Mouse (Mus musculus) urinary bladder, adult 18-20 months (tissue): ENCODE results near the gene Slc35e4.
A peak's percentile ranks its signal among the peaks of the same experiment; 100 is the strongest.
"Not testable (repeated sequence)": the region's sequence is repeated elsewhere in the genome, so short reads cannot be mapped to it uniquely, and the experiment has no call there.

Experiments
- DNase-seq, 2 experiments: peaks; one replicate each; pipeline ENCODE4 v3.0.0; 2022; ENCODE audit warnings: low spot score in 2 of 2, mixed read lengths in 2 of 2

Slc35e4 gene

GRCm38 (mm10) chr11:3914109-3914840 lies at the start of gene Slc35e4:
Slc35e4 (minus strand) TSS chr11:3914664.
- peak; percentile 65 to 83 for DNase-seq

DNA sequence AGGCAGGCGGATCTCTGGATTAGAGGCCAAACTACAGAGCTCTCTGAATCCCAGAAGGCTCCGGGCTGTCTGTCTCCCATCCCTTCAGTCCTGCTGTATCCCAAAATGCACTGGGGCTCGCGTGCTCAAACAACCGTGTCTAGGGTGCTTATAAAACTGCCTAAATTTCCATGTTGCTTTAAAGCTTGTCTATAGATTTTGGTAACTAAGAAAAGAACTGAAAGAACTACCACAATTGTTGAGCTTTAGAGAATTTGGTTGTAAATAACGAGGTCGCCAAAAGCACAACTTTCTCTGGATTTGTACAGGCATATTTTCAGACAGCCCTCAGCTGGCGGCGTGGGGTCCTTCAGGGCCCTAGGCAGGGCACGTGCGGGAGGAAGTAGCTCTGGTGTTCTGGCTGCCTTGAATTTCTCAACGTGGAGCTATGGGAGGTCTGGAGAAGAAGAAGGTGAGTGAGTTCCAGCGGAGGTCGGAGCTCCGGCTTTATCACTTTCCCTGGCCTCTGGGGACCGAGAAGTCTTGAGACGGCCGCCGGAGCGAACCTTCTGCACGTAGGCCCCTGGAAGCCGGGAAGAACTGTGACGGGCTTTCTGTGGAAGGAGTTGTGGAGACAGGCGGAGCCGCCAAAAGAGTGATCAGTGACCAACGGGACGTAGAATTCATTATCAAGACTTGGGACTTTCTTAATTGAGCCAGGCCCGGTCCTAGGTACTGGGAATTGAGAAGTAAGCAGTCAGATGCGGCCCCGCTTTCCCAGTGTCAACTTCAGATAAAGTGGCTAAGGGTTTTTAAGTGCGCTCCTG lies 49.3 kb upstream of the Slc35e4 start, which contains the start of gene Pes1:
Gene Pes1, plus strand, starts transcription at position 366 of the 806 bp plus-strand sequence.
- DNase-seq = peak; percentile 58 to 71

GRCm38 (mm10) chr11:3963155-3963554 lies 48.7 kb upstream of the Slc35e4 start:
- no peak for DNase-seq

- no peak for DNase-seq
Observed at GRCm38 (mm10) chr11:3961761-3962160, 47.3 kb upstream of the Slc35e4 start.

DNA sequence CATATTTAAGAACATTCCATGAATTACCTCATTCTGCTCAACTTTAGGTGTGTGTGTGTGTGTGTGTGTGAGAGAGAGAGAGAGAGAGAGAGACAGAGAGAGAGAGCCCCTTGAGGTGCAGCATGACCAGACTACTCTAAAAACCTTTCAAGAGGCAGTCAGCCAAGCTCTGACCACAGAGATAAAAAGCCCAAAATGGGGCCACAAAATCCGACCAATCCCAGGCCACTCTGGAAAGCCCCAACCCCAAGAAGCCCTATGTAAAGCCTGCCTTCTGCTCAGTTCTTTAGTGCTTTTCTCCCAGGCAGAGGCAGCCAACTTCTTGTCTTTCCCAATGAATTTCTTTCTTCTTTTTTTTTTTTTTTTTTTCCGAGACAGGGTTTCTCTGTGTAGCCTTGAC lies 46.4 kb upstream of the Slc35e4 start:
- DNase-seq = no peak

GRCm38 (mm10) chr11:3955371-3955770 lies 40.9 kb upstream of the Slc35e4 start:
- DNase-seq = not testable (repeated sequence)

DNA sequence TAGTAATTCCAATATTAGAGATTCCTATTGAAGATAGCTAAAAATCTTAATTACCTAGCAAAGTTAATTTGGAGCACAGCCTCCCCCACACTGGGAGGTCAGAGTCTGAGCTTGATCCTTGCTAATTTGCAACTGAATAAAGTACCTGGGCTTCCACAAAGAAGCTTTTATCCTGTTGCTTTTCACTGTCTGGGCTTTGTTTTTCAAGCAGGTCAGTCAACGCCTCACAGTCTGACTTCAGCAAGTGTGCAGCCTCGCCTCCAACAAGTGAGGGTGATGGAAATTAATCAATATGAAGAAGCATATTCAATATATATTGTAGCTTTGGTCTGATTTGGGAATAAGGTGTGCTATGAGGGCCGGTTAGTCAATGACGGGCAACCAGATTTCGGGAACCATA lies 40.4 kb upstream of the Slc35e4 start:
- DNase-seq = not testable (repeated sequence)

GRCm38 (mm10) chr11:3946386-3946785 lies 31.9 kb upstream of the Slc35e4 start:
- DNase-seq = no peak

GRCm38 (mm10) chr11:3941371-3941770 lies 26.9 kb upstream of the Slc35e4 start:
- DNase-seq = no peak

DNA sequence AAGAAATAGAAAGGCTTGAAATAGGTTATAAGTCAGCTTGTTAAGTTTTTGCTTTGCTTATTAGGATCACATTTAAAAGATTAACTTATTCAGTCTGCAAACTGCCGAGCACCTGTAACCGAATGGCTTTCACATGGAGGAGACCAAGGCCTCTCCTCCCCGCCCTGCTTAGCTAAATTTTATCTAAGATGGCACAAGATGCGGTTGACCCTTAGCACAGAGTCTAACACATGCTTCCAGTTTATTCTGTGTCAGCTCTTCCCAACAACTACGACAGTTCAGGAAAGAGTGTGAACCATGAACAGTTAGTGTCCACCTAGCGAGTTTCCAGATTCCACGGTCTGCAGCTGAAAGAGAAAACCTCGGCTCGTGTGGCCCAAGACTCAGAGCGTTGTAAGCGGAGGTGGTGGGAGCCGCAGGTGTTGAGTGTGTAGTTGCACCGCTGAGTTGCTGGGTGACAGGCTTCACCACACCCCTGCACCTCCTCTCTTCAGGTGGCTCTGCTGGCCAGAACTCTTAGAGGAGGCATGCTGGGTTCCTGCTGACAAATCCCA lies 22.9 kb upstream of the Slc35e4 start:
- DNase-seq = no peak

DNA sequence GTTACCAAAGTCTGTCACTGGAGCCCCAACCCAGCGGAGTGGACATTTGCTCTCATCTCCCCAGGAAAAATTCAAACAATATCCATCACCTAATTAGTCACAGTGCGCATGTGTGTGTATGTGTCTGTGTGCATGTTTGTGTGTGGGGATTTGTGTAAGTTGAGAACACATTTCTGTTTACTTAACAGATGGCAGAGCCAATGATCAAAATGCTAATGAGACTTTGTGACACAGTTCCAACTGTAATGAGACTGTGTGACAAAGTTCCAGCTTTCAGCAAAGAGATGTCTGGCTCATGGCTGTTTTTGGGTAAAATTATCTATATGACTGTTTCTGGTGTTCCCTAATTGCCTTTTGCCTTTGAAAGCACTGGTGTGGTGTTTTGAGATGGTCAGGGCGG lies 21.9 kb upstream of the Slc35e4 start:
- DNase-seq = no peak

DNA sequence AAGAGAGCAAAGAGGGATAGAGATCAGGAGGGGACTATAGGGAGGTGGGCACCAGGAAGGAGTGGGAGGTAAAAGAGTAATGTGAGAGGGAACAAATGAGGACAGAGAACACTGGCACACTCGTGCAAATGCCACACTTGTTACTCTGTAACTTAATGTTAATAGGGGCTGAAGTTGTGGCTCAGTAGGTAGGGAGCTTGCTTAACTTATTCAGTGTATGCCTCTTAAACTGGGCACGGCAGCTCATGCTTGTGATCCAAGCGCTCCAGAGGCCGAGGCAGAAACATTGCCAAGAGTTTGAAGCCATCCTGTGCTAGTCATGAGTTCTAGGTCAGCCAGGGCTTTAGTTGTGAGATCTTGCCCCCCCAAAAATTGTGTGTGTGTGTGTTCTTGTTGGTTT lies 20.7 kb upstream of the Slc35e4 start:
- no peak for DNase-seq

DNA sequence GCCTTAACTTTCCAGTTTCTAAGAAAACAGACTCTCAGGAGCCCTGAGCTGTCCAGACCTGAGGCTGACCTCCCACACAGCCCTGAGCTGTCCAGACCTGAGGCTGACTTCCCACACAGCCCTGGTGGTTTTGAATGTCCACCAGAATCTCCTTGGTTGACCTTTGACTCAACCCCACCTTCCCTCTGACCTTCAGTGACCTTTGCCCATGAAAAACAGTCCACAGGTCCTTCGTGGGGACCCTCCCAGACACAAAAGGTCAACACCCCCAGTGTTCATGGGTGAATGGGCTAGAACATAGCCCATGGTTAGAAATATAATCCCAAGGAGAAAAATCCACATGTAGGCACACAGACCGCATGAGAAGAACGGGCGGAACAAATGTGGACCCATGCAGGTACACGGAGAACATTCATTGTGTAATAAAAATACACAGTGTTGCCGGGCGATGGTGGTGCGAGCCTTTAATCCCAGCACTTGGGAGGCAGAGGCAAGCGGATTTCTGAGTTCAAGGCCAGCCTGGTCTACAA lies 19.4 kb upstream of the Slc35e4 start:
- DNase-seq = no peak

DNA sequence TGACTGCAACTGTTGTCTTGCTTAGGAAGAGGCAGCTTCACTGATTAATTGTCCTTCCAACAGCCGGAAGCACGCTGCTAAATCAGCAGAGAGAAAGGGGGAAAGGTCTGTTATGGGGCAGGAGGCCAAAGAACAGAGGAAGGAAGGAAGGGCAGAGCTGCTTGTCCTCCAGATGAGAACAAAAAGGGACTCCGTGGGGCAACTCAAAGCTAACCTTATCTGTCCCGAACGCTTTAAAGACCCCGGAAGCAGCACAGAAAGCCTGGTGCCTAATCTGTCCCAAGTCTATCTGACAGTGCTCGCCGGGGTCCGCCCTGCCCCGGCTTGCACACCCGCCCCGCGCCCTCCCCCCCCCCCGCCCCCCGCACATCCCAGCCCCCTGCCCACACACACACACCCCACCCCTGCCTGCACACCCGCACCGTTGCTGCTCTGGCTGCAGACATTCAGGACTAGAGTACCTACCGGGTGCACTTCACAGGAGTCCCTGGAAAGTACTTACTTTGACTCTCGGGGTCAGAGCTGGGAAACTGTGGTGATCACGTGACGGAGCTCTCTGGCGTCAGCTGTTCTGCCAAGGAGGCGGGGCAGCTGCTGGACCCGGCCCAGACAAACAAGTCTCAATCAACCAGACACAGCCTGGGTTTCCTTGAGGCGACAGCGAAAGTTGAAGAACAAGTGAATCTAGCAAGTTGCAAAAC lies 17.2 kb upstream of the Slc35e4 start, which contains the start of gene Tcn2:
Gene Tcn2, minus strand, starts transcription at position 649 of the 701 bp plus-strand sequence.
- DNase-seq = peak; percentile 72 to 85

DNA sequence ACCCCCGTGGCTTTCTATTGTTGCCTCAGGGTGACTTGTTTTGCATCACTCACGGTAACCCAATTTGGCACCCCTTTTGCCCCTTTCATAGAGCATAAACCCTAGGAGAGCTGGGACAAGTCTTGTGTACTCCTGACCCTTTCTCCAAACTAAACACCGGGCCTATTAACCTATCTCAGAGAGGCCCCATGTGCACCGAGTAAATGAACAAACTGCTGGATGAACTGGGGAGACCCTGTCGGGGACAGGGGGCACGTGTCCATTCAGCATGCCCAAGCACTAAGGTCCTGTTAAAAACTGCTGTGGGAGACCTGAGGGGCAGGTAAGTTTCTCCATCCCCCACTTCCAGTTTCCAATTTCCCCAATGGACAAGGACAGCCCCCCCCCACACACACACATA lies 16.5 kb upstream of the Slc35e4 start:
- no peak for DNase-seq

- DNase-seq = no peak
Observed at GRCm38 (mm10) chr11:3930019-3930418, 15.6 kb upstream of the Slc35e4 start.

DNA sequence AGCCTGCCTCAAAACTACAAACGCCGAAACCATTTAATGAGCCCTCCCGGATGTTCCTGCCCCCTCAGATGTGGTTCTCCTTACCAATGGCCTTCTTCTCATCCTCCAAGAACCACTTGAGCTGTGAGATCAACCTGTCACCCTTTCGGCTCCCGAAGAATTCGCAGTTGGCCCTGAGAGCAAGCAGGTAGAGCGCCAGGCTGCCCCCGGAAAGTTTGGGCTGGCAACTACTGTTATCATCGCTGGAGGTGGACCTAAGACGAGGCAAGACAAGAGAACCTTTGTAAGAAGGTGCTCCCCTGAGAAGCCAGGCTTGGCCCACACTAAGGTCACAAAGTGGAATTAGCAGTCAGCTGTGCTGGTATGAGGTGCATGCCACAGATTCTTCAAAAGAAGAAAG lies 11.5 kb upstream of the Slc35e4 start:
- DNase-seq = no peak

DNA sequence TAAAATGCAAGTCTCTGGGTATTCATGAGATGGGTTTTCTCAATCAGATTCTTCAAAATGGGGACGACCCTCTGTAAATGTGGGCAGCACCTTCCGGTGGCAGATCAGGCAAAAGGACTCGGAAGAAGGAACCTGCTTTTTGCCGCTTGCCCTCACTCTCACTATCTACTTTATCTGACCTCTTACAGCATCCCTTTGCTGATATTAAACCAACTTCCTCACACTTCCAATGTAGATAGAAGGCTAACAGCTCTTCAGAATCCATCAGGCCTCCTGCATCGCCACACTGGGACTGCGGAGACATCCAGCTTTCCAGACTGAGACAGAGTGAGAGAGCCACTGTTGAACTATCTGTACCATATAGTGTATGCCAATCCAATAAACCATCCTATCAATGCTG lies 8.3 kb upstream of the Slc35e4 start:
- DNase-seq = no peak

DNA sequence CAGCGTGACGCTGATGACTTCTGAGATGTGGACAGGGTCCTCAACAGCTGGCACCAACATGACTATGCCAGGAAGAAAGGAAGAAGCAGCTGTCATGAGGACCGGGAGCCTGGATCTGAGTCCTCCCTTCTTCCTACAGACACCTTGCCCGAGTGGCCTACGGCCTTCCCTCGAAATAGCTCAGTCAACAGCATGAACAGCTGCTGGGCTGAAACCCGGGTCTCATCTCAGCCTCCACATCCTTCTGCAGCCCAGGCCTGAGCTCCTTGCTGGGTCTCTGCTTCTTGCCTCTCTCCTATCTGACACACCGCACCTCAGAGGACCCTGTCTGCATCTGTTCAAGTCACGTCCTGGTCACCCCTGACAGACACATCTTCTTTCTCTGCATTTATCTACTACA lies 7.7 kb upstream of the Slc35e4 start:
- no peak for DNase-seq

- no peak for DNase-seq
Observed at GRCm38 (mm10) chr11:3921281-3921850, 6.9 kb upstream of the Slc35e4 start.

- no peak for DNase-seq
Observed at GRCm38 (mm10) chr11:3920476-3920875, 6.0 kb upstream of the Slc35e4 start.
